Mouse (Mus musculus): ENCODE results near the gene Tbx1.

Tbx1 gene

GRCm38 (mm10) chr16:18589804-18590790 is at the start of gene Tbx1:
Tbx1 (minus strand) TSS chr16:18590671.
- no peak for ATAC-seq (ENCODE audit: low TSS enrichment)

- ATAC-seq (ENCODE audit: low TSS enrichment) = no peak
These were observed 49.0 kb upstream of the Tbx1 start for GRCm38 (mm10) chr16:18639382-18639929.

- no peak for ATAC-seq (ENCODE audit: low TSS enrichment)
These were observed 47.9 kb upstream of the Tbx1 start for GRCm38 (mm10) chr16:18638396-18638795.

- no peak for ATAC-seq (ENCODE audit: low TSS enrichment)
These were observed 46.3 kb upstream of the Tbx1 start for GRCm38 (mm10) chr16:18636804-18637203.

GRCm38 (mm10) chr16:18636401-18636800 is 45.9 kb upstream of the Tbx1 start:
- no peak for ATAC-seq (ENCODE audit: low TSS enrichment)

- ATAC-seq (ENCODE audit: low TSS enrichment) = no peak
These were observed 42.9 kb upstream of the Tbx1 start for GRCm38 (mm10) chr16:18633333-18633732.

GRCm38 (mm10) chr16:18632816-18633215 is 42.3 kb upstream of the Tbx1 start:
- ATAC-seq (ENCODE audit: low TSS enrichment) = no peak

- peak; percentile 53 for ATAC-seq (ENCODE audit: low TSS enrichment)
These were observed 41.6 kb upstream of the Tbx1 start for GRCm38 (mm10) chr16:18632059-18632458.

- no peak for ATAC-seq (ENCODE audit: low TSS enrichment)
These were observed 40.7 kb upstream of the Tbx1 start for GRCm38 (mm10) chr16:18631141-18631540.

- ATAC-seq (ENCODE audit: low TSS enrichment) = no peak
These were observed 39.8 kb upstream of the Tbx1 start for GRCm38 (mm10) chr16:18630291-18630690.

GRCm38 (mm10) chr16:18629390-18630231 is 39.1 kb upstream of the Tbx1 start, which contains the start of gene Sept5:
Sept5 (minus strand) TSS chr16:18629954.
- ATAC-seq (ENCODE audit: low TSS enrichment) = no peak

- ATAC-seq (ENCODE audit: low TSS enrichment) = no peak
These were observed 38.5 kb upstream of the Tbx1 start for GRCm38 (mm10) chr16:18628948-18629340.

GRCm38 (mm10) chr16:18628206-18628947 is 37.9 kb upstream of the Tbx1 start:
- ATAC-seq (ENCODE audit: low TSS enrichment) = no peak; the same call in 1 of the 2 replicates

GRCm38 (mm10) chr16:18627163-18627562 is 36.7 kb upstream of the Tbx1 start:
- no peak for ATAC-seq (ENCODE audit: low TSS enrichment)

- peak; percentile 14 for ATAC-seq (ENCODE audit: low TSS enrichment)
These were observed 36.0 kb upstream of the Tbx1 start, which contains the start of gene Gm49601 for GRCm38 (mm10) chr16:18626376-18626878. Gm49601 (minus strand) TSS chr16:18626427.

GRCm38 (mm10) chr16:18625791-18626311 is 35.4 kb upstream of the Tbx1 start:
- no peak for ATAC-seq (ENCODE audit: low TSS enrichment)

GRCm38 (mm10) chr16:18625097-18625496 is 34.6 kb upstream of the Tbx1 start:
- ATAC-seq (ENCODE audit: low TSS enrichment) = no peak

GRCm38 (mm10) chr16:18624641-18625040 is 34.2 kb upstream of the Tbx1 start:
- ATAC-seq (ENCODE audit: low TSS enrichment) = no peak

- ATAC-seq (ENCODE audit: low TSS enrichment) = no peak
These were observed 33.5 kb upstream of the Tbx1 start for GRCm38 (mm10) chr16:18623751-18624540.

All from frontal cortex, adult (tissue).